Mouse (Mus musculus) liver, embryonic 16.5 days (tissue): ENCODE measurements around the gene Snx22. TPM values are rescaled to one million over a fixed set of nuclear protein-coding genes. Genes with fewer than 3 reads are reported as not detected.

Source experiments
- ATAC-seq: fragments of 200-750 bp; cut with Nextera tagmentation; 2 replicates; pipeline ENCODE4 v1.8.0; 2017; ENCODE audit warnings: low read depth, mild to moderate bottlenecking, moderate number of reproducible peaks, moderate library complexity
- H3K27ac ChIP-seq: fragments of 300-500 bp; sonication (generic); 2 replicates; pipeline ENCODE4 v1.5.1; 2014; ENCODE audit warnings: mild to moderate bottlenecking, low read length
- H3K27me3 ChIP-seq: fragments of 300-500 bp; sonication (generic); 2 replicates; pipeline ENCODE4 v1.6.1; 2014; ENCODE audit warnings: low read depth, low read length, mixed read lengths; ENCODE audit not compliant: control insufficient read depth, insufficient read depth
- H3K36me3 ChIP-seq: fragments of 300-500 bp; sonication (generic); 2 replicates; pipeline ENCODE4 v1.6.1; 2014; ENCODE audit warnings: mild to moderate bottlenecking; ENCODE audit not compliant: control insufficient read depth, insufficient read depth
- H3K4me1 ChIP-seq: fragments of 300-500 bp; sonication (generic); 2 replicates; pipeline ENCODE4 v1.6.1; 2014; ENCODE audit warnings: low read depth, low read length, mixed read lengths; ENCODE audit not compliant: control insufficient read depth
- H3K4me2 ChIP-seq: fragments of 300-500 bp; sonication (generic); 2 replicates; pipeline ENCODE4 v1.6.1; 2014; ENCODE audit warnings: low read depth, low read length, mixed read lengths
- H3K4me3 ChIP-seq: fragments of 300-500 bp; sonication (generic); 2 replicates; pipeline ENCODE4 v1.5.1; 2014; ENCODE audit warnings: low read depth, mild to moderate bottlenecking, low read length
- H3K9ac ChIP-seq: fragments of 300-500 bp; sonication (generic); 2 replicates; pipeline ENCODE4 v1.6.1; 2014; ENCODE audit warnings: low read depth, low read length
- H3K9me3 ChIP-seq: fragments of 300-500 bp; sonication (generic); replicated peaks from 2 replicates; pipeline ENCODE4 v1.6.1; 2016; ENCODE audit warnings: low read length; ENCODE audit not compliant: control insufficient read depth
- WGBS: fragments of 180-500 bp; shearing (Covaris S2); extraction: QIAGEN DNeasy Blood & Tissue Kit; methylation state at CpG from one replicate; pipeline ENCODE4 v1.1.7; 2014; ENCODE audit not compliant: insufficient replicate concordance; 5-methylcytosine and 5-hydroxymethylcytosine counted together
- polyA plus RNA-seq: library from polyadenylated mRNA; unstranded; fragments of >200 nt; fragmentation: Nextera tagmentation; extraction: Ambion mirVana; gene quantifications from 2 replicates; pipeline ENCODE4 v1.2.1, GENCODE M21; 2015

Snx22 gene
- polyA plus RNA-seq, 1 experiment from 2014 or later, result 30.5 TPM

DNA sequence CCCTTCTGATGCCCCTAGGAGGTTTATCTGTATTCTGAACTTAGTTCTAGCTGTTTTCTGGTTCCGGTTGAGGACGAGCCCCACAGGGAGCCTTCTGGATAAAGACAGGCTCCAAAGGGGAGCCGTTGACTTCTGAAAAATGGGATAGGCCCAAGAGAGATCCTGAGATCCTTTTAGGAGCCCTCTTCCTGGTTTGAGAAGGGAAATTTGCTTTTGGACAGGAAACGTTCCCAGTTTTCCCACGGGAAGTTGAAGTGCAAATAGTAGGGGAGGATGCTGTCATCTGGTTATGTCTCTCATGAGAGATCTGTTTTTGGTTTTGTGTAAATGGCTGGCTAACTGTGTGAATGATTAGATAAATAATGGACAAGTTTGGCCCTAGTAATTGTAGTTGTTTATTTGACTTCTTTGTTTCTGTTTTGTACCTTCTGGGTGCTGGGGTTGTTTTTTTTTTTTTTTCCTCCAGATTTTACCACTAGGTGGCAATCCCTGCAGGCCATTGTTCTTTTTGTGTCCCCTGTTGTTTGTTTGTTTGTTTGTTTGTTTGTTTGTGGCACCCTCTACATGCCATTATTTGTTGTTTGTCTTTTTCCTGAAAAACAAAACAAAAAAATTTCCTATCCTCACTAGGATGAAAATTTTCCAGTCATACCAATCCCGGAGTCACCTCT is 19.5 kb downstream of the Snx22 start:
- ATAC-seq, result no peak
- no peak overlapping the region for H3K27ac ChIP-seq
- H3K36me3 ChIP-seq, result no peaks in the 10 kb centered on the region
- no peak overlapping the region for H3K9ac ChIP-seq
- no peak overlapping the region for H3K4me2 ChIP-seq
- WGBS, result 73% methylated on average over 6 of the region's 6 CpGs
- H3K4me3 ChIP-seq, result no peak overlapping the region
- H3K4me1 ChIP-seq, result no peaks in the 10 kb centered on the region
- no peaks in the 10 kb centered on the region for H3K27me3 ChIP-seq
- H3K9me3 ChIP-seq, result 0 out of 2 replicates have a peak, but pooled peaks cover 2% of the 10 kb centered on the region

DNA sequence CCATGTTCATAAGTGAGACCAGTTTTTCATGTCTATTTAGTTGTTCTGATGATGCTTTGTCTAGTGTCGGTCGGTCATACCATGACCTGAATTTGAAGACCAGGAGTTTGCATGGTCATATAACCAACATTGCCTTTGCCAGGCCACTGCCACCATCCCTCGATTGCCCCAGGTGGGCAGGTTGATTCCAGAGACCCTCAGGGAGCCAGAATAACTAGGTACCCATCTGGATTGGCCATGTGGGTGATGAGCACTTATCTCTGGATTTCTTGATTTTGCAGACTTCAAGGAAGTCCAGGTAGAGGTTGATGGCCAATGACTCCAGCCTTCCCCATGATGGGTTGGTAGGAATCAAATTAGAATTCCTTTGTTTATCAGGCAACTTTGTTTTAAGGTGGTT is 26.3 kb downstream of the Snx22 start:
- ATAC-seq, result no peak
- Histone ChIP-seq H3K27me3 (no peaks in the 10 kb centered on the region), H3K9me3 (no peaks in the 10 kb centered on the region), H3K4me2 (no peak overlapping the region), H3K4me3 (no peak overlapping the region), H3K36me3 (no peaks in the 10 kb centered on the region), H3K4me1 (no peaks in the 10 kb centered on the region), H3K9ac (no peak overlapping the region), H3K27ac (no peak overlapping the region)
- WGBS, result 75% methylated on average over 3 of the region's 3 CpGs

DNA sequence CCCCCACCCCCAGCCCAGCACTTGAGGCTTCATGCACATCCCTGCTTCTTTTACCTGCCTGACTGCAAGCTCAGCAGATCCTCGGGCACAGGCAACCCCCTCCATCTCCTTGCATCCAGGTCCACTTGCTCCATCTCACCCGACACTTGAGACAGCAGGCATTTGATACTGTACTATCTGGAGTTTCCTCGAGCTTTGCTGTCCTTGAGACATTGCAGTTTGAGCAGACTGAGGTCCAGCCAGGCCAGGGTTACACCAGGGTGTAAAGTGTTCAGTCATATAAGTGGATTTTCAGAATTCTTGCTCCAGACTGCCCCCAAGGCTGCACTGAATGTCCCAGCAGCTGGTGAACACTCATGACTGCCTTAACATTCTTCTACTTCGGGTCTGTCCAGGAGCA is 27.2 kb downstream of the Snx22 start:
- Histone ChIP-seq H3K4me1 (no peaks in the 10 kb centered on the region), H3K36me3 (no peaks in the 10 kb centered on the region), H3K9ac (no peak overlapping the region), H3K4me2 (no peak overlapping the region), H3K27me3 (no peaks in the 10 kb centered on the region), H3K4me3 (no peak overlapping the region), H3K9me3 (no peaks in the 10 kb centered on the region), H3K27ac (no peak overlapping the region)
- WGBS, result 71% methylated on average over 4 of the region's 4 CpGs
- ATAC-seq, result no peak

DNA sequence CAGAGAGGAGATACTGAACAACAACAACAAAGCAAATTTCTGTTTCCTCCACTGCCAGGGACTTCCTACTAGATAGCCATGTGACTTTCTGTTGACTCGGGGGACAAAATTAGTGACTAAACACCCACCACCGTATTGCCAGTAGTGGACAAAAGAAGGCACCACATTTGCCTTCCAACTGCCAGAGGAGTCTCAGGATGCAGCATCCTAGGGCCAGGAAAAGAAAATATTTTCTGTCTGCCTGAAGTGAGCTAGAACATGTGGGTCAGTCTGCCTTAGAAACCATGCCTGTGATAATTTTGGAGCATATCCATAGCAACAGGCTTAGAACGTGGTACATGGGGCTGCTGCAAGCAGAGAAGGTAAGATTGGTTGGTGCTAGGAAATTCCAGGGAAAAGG is 28.7 kb downstream of the Snx22 start:
- Histone ChIP-seq H3K4me2 (no peak overlapping the region), H3K27ac (no peak overlapping the region), H3K27me3 (no peaks in the 10 kb centered on the region), H3K9me3 (no peaks in the 10 kb centered on the region), H3K9ac (no peak overlapping the region), H3K36me3 (no peaks in the 10 kb centered on the region), H3K4me1 (no peaks in the 10 kb centered on the region), H3K4me3 (no peak overlapping the region)
- WGBS, result 68% methylated on average over 3 of the region's 3 CpGs
- ATAC-seq, result no peak

DNA sequence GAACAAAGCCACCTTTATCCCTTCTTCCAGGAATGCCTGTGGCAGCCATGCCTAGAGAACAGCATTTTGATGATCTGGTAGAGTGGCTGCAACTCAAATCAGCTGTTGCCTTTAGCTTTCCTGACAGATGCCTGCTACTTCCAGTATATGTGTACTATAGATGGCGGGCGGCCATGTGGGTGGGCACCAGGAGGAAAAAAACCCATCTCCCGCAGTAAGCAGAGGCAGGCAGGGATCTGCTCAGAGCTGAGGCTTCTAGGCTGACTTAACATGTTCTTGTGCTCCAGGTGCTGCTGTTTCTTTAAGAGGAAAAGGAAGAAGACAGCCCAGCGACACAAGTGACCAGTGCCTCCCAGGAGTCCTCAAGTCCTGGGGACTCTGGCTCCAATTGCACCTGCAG is 30.2 kb downstream of the Snx22 start:
- no peak for ATAC-seq
- H3K9me3 ChIP-seq, result no peaks in the 10 kb centered on the region
- no peak overlapping the region for H3K9ac ChIP-seq
- H3K4me2 ChIP-seq, result no peak overlapping the region
- no peaks in the 10 kb centered on the region for H3K27me3 ChIP-seq
- H3K36me3 ChIP-seq, result no peaks in the 10 kb centered on the region
- 78% methylated on average over 4 of the region's 4 CpGs for WGBS
- H3K4me1 ChIP-seq, result no peaks in the 10 kb centered on the region
- H3K4me3 ChIP-seq, result no peak overlapping the region
- H3K27ac ChIP-seq, result no peak overlapping the region

DNA sequence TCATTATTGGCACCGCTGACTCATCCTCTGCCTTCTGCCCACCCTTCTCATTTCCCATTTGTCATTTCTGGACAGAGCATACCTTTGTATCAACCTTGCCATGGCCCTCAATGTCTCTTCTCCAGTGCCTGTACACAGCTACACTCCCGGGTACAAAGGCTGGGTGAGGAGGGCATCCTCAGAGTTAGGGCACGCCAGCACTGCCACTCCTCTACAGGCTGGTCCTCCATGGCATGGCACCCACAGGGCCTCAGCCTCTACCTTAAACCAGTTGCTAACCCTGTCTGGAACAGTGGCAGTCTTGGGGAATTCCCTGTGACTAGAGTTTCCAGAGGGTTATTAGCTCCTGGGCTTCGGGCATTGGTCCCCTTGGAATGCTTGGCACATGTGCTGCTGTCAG is 30.9 kb downstream of the Snx22 start:
- H3K4me1 ChIP-seq, result no peaks in the 10 kb centered on the region
- H3K4me2 ChIP-seq, result no peak overlapping the region
- H3K4me3 ChIP-seq, result no peak overlapping the region
- H3K36me3 ChIP-seq, result no peaks in the 10 kb centered on the region
- WGBS, result 81% methylated on average over 4 of the region's 4 CpGs
- no peak for ATAC-seq
- H3K9me3 ChIP-seq, result no peaks in the 10 kb centered on the region
- no peak overlapping the region for H3K9ac ChIP-seq
- H3K27ac ChIP-seq, result no peak overlapping the region
- H3K27me3 ChIP-seq, result no peaks in the 10 kb centered on the region

DNA sequence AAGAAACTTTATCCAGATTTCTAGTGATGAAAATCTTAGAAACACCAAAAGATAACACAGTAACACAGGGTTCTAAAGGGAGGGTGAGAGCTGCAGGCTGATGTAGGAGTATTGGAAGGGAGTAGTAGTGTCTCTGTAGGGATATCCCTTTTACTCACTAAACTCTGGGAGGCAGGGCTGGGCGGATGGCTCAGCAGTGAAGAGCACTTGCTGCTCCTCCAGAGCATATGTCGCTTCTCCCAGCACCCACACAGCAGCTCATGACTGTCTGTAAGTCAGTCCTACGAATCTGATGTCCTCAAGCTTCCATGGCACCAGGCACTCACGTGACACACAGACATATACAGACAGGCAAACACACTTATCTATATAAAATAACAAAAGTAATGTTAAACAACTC is 31.4 kb downstream of the Snx22 start:
- Histone ChIP-seq H3K9ac (no peak overlapping the region), H3K36me3 (no peaks in the 10 kb centered on the region), H3K27me3 (no peaks in the 10 kb centered on the region), H3K4me1 (no peaks in the 10 kb centered on the region), H3K4me2 (no peak overlapping the region), H3K27ac (no peak overlapping the region), H3K4me3 (no peak overlapping the region), H3K9me3 (no peaks in the 10 kb centered on the region)
- ATAC-seq, result no peak
- 84% methylated on average over 4 of the region's 4 CpGs for WGBS

DNA sequence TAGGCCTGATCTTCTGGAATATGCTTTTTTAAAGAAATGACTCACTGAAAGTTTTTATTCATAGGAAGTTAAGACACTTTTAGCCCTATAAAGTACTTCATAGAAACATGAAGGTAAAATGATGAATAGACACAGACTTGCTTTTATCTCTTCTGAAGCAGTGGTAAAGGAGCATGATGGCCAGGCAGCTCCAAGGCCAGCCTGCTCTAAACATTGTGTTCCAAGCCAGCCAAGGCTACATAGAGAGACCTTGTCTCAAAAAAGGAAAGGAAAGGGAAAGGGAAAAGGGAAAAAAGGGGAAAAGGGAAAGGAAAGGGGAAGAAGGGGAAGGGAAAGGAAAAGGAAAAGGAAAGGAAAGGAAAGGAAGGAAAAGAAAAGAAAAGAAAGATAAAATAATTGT is 48.9 kb downstream of the Snx22 start:
- H3K9me3 ChIP-seq, result no peaks in the 10 kb centered on the region
- H3K4me2 ChIP-seq, result no peak overlapping the region
- no peak overlapping the region for H3K4me3 ChIP-seq
- H3K9ac ChIP-seq, result no peak overlapping the region
- no peaks in the 10 kb centered on the region for H3K36me3 ChIP-seq
- H3K27me3 ChIP-seq, result no peaks in the 10 kb centered on the region
- H3K4me1 ChIP-seq, result no peaks in the 10 kb centered on the region
- ATAC-seq, result no peak
- no peak overlapping the region for H3K27ac ChIP-seq
